Mouse (Mus musculus): ENCODE results near the gene Hsph1. TPM values are rescaled to one million over a fixed set of nuclear protein-coding genes. Genes with fewer than 3 reads are reported as not detected.

Hsph1 gene
- polyA plus RNA-seq, 1 experiment from 2014 or later: 97.4 TPM

DNA sequence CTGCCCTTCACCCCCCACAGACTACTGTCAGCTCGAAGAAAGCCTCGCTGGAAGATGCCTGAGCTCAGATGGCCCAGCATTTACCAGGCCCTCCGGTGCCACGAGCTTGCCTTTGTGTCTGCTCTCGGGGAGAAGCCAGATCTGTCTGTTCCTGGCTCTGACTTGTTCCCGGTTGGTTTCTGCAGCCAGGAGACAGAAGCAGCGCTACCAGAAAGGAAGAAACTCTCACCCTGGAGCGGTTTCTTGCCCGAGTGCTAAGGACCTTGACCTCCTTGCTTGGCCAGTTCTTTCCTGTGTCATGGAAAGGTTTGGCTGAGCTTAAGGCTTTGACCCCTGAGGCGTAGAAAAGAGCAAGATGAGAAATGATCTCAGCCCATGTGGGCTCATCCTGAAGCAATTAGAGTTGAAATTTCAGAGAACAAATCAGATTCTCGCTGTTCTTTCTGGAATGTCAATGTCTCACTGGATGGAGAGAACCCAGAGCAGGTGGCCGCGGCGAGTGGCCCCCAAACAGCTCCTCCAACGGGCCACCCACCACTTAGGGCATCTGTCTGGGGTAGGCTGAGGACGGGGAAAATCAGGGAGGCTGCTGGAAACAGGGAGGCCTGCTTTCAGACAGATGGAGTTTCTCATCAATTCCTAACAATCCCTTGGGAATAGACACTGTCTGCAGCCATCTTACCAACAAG lies 24.6 kb downstream of the Hsph1 start:
- H3K27ac ChIP-seq (replicated peaks): 0 out of 2 replicates have a peak overlapping the region, but pooled peaks have one; percentile 5
- H3K4me1 ChIP-seq (replicated peaks): peaks cover 19% of the 10 kb centered on the region
- H3K36me3 ChIP-seq: peaks cover 16% of the 10 kb centered on the region
- whole genome bisulfite sequencing: 57% methylated on average over 16 of the region's 16 CpGs
- no peak for ATAC-seq (ENCODE audit: low FRiP score, low read depth)
- H3K4me2 ChIP-seq: no peak overlapping the region
- no peaks in the 10 kb centered on the region for H3K9me3 ChIP-seq
- no peak overlapping the region for H3K4me3 ChIP-seq
- no peak overlapping the region for H3K9ac ChIP-seq
- H3K27me3 ChIP-seq: no peaks in the 10 kb centered on the region

DNA sequence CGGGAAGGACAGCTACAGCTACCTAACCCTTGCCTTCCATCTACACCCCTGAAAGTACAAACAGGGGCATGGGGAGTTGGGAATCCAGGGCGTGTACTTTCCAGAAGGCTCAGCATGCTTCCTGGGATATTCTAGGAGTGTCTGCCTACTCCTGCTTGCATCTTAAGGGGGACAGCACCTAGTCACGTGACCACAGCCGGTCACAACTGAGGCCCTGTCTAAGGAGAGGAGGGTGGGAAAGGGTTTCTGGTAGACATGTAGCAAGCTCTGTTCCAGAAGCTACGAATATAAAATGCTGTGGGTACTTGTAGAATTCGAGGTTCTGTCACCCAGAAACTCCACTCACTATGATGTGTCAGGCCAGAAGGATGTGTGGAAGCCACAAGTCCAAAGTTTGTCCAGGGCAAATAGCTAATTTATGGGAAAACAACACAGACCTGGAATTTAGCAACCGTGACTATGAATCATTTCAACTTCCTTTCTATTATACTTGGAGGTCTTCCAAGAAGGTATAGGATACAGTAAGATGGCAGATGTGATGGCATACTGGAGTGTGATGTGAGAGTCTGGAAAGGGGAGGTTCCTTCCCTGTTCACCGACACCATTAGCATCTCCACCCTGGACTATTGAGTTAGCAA lies 29.0 kb downstream of the Hsph1 start:
- no peak overlapping the region for H3K4me2 ChIP-seq
- peaks cover 11% of the 10 kb centered on the region for H3K4me1 ChIP-seq (replicated peaks)
- no peaks in the 10 kb centered on the region for H3K27me3 ChIP-seq
- no peak overlapping the region for H3K4me3 ChIP-seq
- no peaks in the 10 kb centered on the region for H3K9me3 ChIP-seq
- no peak overlapping the region for H3K9ac ChIP-seq
- no peaks in the 10 kb centered on the region for H3K36me3 ChIP-seq
- WGBS: 90% methylated on average over 8 of the region's 8 CpGs
- no peak for ATAC-seq (ENCODE audit: low FRiP score, low read depth)
- no peak overlapping the region for H3K27ac ChIP-seq (replicated peaks)

GRCm38 (mm10) chr5:149603241-149603640 lies 32.9 kb downstream of the Hsph1 start:
- no peaks in the 10 kb centered on the region for H3K4me1 ChIP-seq (replicated peaks)
- ATAC-seq (ENCODE audit: low FRiP score, low read depth): no peak
- no peaks in the 10 kb centered on the region for H3K36me3 ChIP-seq
- WGBS: 86% methylated on average over 3 of the region's 3 CpGs
- H3K27me3 ChIP-seq: no peaks in the 10 kb centered on the region
- no peaks in the 10 kb centered on the region for H3K9me3 ChIP-seq
- H3K27ac ChIP-seq (replicated peaks): no peak overlapping the region
- H3K4me3 ChIP-seq: no peak overlapping the region
- no peak overlapping the region for H3K4me2 ChIP-seq
- no peak overlapping the region for H3K9ac ChIP-seq

DNA sequence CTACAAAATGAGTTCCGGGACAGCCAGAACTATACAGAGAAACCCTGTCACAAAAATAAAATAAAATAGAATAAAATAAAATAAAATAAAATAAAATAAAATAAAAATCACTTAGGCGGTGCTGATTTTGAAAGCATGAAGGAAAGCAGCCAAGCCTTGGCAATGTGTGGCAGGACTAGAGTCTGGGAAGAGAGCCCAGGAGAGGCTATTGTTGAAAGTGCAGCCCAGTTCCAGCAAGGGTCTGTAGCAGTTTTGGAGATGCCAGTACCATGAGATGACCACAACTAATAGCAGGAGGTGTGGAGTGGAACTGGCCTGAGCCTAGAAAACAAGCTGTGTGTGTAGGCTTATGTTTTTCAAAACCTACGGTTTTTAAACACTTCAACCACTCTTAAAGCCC lies 34.2 kb downstream of the Hsph1 start:
- H3K4me3 ChIP-seq: no peak overlapping the region
- H3K36me3 ChIP-seq: no peaks in the 10 kb centered on the region
- H3K9ac ChIP-seq: no peak overlapping the region
- no peaks in the 10 kb centered on the region for H3K27me3 ChIP-seq
- H3K4me2 ChIP-seq: no peak overlapping the region
- WGBS: 91% methylated on average over 3 of the region's 3 CpGs
- no peak overlapping the region for H3K27ac ChIP-seq (replicated peaks)
- H3K4me1 ChIP-seq (replicated peaks): no peaks in the 10 kb centered on the region
- ATAC-seq (ENCODE audit: low FRiP score, low read depth): no peak
- H3K9me3 ChIP-seq: no peaks in the 10 kb centered on the region

DNA sequence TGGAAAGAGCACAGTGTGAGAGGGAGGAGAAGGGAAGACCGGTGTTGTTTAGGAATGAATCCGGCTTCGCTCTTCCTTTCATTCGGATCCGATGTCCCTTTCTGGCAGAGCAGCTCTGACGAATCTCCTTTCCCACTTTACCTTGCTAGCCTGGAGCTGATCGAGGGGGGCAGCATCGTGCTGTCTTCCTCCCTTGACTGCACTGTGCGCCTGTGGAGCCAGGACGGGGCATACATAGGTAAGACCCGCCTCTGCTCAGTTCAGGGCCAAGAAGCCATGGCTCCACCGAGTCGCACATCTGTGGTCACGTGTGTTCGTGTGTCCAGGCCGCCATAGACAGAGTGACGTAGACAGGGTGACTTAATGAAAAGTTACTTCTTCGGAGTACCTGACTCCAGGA lies 38.8 kb downstream of the Hsph1 start:
- Histone ChIP-seq H3K27ac (replicated peaks) (no peak overlapping the region), H3K4me2 (no peak overlapping the region)
- 49% methylated on average over 18 of the region's 18 CpGs for WGBS

GRCm38 (mm10) chr5:149594215-149594614 lies 42.0 kb downstream of the Hsph1 start:
- no peaks in the 10 kb centered on the region for H3K9me3 ChIP-seq
- WGBS: 93% methylated on average over 3 of the region's 3 CpGs
- no peak overlapping the region for H3K4me3 ChIP-seq
- no peaks in the 10 kb centered on the region for H3K27me3 ChIP-seq
- no peak overlapping the region for H3K9ac ChIP-seq
- H3K36me3 ChIP-seq: no peaks in the 10 kb centered on the region
- no peak for ATAC-seq (ENCODE audit: low FRiP score, low read depth)
- H3K4me1 ChIP-seq (replicated peaks): no peaks in the 10 kb centered on the region
- H3K27ac ChIP-seq (replicated peaks): no peak overlapping the region
- H3K4me2 ChIP-seq: no peak overlapping the region

More for the DNA sequence above, 38.8 kb downstream of the Hsph1 start:
- no peaks in the 10 kb centered on the region for H3K27me3 ChIP-seq
- no peaks in the 10 kb centered on the region for H3K36me3 ChIP-seq
- no peaks in the 10 kb centered on the region for H3K9me3 ChIP-seq
- H3K4me1 ChIP-seq (replicated peaks): no peaks in the 10 kb centered on the region
- no peak overlapping the region for H3K9ac ChIP-seq
- ATAC-seq (ENCODE audit: low FRiP score, low read depth): peak; percentile 15; the same call in 1 of the 2 replicates
- no peak overlapping the region for H3K4me3 ChIP-seq

- H3K36me3 ChIP-seq: no peaks in the 10 kb centered on the region
- H3K9me3 ChIP-seq: no peaks in the 10 kb centered on the region
- no peak overlapping the region for H3K27ac ChIP-seq (replicated peaks)
- no peak overlapping the region for H3K9ac ChIP-seq
- WGBS: 68% methylated on average over 3 of the region's 3 CpGs
- H3K4me3 ChIP-seq: no peak overlapping the region
- H3K4me1 ChIP-seq (replicated peaks): no peaks in the 10 kb centered on the region
- no peaks in the 10 kb centered on the region for H3K27me3 ChIP-seq
- no peak for ATAC-seq (ENCODE audit: low FRiP score, low read depth)
- no peak overlapping the region for H3K4me2 ChIP-seq
These were observed 46.2 kb downstream of the Hsph1 start for GRCm38 (mm10) chr5:149589932-149590331.

DNA sequence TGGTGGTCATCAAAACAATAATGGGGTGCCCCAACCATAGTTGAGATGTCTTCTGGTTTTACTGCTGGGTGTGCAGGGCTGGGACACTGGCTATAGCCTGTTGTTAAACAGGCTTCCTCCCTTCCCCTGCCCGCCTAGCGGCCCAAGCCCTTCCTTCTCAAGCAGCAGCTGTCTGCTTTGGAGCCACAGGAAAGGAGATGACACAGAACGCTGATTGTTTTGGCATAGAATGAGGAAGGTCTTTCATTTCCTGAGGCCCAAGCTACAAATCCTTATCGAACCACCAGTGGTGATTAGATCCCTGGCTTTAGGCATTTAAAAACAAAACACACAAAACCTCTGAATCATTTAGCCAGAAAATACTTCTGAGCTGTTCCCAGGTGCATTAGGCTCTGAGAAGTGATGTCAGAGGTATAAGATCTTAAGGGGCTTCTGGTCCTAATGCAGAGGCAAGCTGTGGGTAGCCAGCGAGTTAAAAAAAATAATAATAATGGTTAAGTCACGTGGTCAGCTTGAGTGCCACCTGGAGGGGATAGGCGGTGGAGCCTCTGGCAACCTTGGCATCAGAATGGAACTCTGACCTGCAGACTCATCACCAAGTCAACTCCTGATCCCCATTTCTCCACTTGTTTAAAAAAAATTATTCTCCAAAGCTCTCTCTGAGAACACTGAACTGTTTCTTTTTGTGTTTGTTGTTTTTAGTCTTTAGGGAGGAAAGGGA lies 47.2 kb downstream of the Hsph1 start:
- no peaks in the 10 kb centered on the region for H3K36me3 ChIP-seq
- H3K27me3 ChIP-seq: no peaks in the 10 kb centered on the region
- no peak overlapping the region for H3K4me3 ChIP-seq
- H3K4me1 ChIP-seq (replicated peaks): peaks cover 8% of the 10 kb centered on the region; the same call in 1 of the 2 replicates
- 66% methylated on average over 7 of the region's 7 CpGs for WGBS
- H3K9ac ChIP-seq: no peak overlapping the region
- H3K9me3 ChIP-seq: no peaks in the 10 kb centered on the region
- H3K4me2 ChIP-seq: no peak overlapping the region
- ATAC-seq (ENCODE audit: low FRiP score, low read depth): no peak
- H3K27ac ChIP-seq (replicated peaks): no peak overlapping the region

- no peak for ATAC-seq (ENCODE audit: low FRiP score, low read depth)
- Histone ChIP-seq H3K27me3 (no peaks in the 10 kb centered on the region), H3K4me3 (no peak overlapping the region), H3K4me1 (replicated peaks) (peaks cover 9% of the 10 kb centered on the region; the same call in 1 of the 2 replicates), H3K36me3 (no peaks in the 10 kb centered on the region), H3K9ac (no peak overlapping the region), H3K9me3 (no peaks in the 10 kb centered on the region), H3K27ac (replicated peaks) (no peak overlapping the region), H3K4me2 (no peak overlapping the region)
- WGBS: 83% methylated on average over 11 of the region's 11 CpGs
These were observed 48.8 kb downstream of the Hsph1 start for GRCm38 (mm10) chr5:149587327-149587895.

GRCm38 (mm10) chr5:149585910-149586309 lies 50.3 kb downstream of the Hsph1 start:
- H3K4me2 ChIP-seq: no peak overlapping the region
- H3K27ac ChIP-seq (replicated peaks): no peak overlapping the region
- ATAC-seq (ENCODE audit: low FRiP score, low read depth): no peak
- H3K27me3 ChIP-seq: no peaks in the 10 kb centered on the region
- H3K36me3 ChIP-seq: no peaks in the 10 kb centered on the region
- H3K9ac ChIP-seq: no peak overlapping the region
- H3K9me3 ChIP-seq: no peaks in the 10 kb centered on the region
- no peak overlapping the region for H3K4me3 ChIP-seq
- WGBS: 62% methylated on average over 10 of the region's 10 CpGs
- peaks cover 9% of the 10 kb centered on the region; the same call in 1 of the 2 replicates for H3K4me1 ChIP-seq (replicated peaks)

GRCm38 (mm10) chr5:149585231-149585630 lies 50.9 kb downstream of the Hsph1 start:
- no peak overlapping the region for H3K4me2 ChIP-seq
- no peaks in the 10 kb centered on the region for H3K36me3 ChIP-seq
- H3K4me3 ChIP-seq: no peak overlapping the region
- no peaks in the 10 kb centered on the region for H3K27me3 ChIP-seq
- H3K9me3 ChIP-seq: no peaks in the 10 kb centered on the region
- no peak overlapping the region for H3K27ac ChIP-seq (replicated peaks)
- ATAC-seq (ENCODE audit: low FRiP score, low read depth): no peak
- no peak overlapping the region for H3K9ac ChIP-seq
- WGBS: 93% methylated on average over 1 of the region's 1 CpGs
- H3K4me1 ChIP-seq (replicated peaks): peaks cover 9% of the 10 kb centered on the region; the same call in 1 of the 2 replicates

GRCm38 (mm10) chr5:149584154-149584655 lies 52.0 kb downstream of the Hsph1 start:
- H3K9ac ChIP-seq: no peak overlapping the region
- H3K9me3 ChIP-seq: no peaks in the 10 kb centered on the region
- WGBS: 69% methylated on average over 8 of the region's 8 CpGs
- H3K36me3 ChIP-seq: no peaks in the 10 kb centered on the region
- H3K27ac ChIP-seq (replicated peaks): no peak overlapping the region
- ATAC-seq (ENCODE audit: low FRiP score, low read depth): peak; percentile 27; the same call in 1 of the 2 replicates
- peaks cover 9% of the 10 kb centered on the region; the same call in 1 of the 2 replicates for H3K4me1 ChIP-seq (replicated peaks)
- H3K4me3 ChIP-seq: no peak overlapping the region
- H3K27me3 ChIP-seq: no peaks in the 10 kb centered on the region
- H3K4me2 ChIP-seq: no peak overlapping the region
